Mouse (Mus musculus): ENCODE measurements around the gene Lap3. TPM values are rescaled to one million over a fixed set of nuclear protein-coding genes. Genes with fewer than 3 reads are reported as not detected.

Lap3 gene
- 86.7 and 88.1 TPM in 2 replicates for polyA plus RNA-seq (2016; fragmentation: Nextera tagmentation; extraction: Ambion mirVana)

DNA sequence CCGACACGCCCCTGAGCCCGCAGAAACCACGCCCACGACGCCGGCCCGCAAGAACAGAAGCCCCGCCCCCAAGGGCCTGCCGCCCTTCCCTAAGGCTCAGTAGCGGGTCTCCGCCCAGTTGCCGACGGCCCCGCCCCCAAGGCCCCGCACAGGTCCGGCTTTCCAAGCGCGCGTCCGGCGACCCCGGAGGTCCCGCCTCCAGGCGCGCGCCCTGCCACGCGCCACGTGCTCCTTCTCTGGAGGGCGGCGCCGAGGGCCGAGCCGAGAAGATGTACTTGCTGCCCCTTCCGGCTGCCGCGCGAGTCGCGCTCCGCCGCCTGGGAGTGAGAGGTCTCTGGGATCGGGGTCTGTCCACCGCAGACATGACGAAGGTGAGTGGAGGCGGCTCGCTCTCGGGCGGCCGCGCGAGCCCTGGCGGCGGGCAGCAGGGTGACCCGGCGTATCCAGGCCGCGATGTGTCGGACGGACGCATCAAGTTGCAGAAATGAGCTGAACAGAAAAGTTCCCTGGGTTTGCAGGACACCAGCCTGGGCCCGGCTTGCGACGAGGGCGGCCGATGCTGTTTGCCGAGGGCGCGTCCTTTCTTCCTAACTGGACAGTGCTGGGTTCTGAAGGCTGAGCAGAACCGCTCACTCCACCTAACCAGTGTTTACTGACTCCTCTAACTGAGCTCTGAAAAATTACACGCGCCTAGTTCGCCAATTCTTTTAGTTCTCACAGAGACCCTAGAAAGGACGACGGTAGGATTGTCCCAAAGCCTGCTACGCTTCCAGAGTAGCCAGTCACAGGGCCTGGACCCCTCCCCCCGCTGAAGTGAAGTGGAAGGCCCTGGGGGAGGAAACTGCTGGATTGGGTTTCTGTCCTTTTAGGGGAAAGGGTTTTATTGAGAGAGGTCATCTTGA, at the start of gene Lap3:
Gene Lap3, plus strand, starts transcription at position 184 of the 902 bp plus-strand sequence.
- peak within 1 kb of the TSS; percentile 78 for H3K4me2 ChIP-seq
- H3K36me3 ChIP-seq: peaks cover 27% of the 10 kb centered on the region
- peak within 1 kb of the TSS; percentile 74 for H3K27ac ChIP-seq
- WGBS: under 1% methylated on average over 78 of the region's 78 CpGs
- H3K4me1 ChIP-seq (replicated peaks): peaks cover 11% of the 10 kb centered on the region
- H3K9me3 ChIP-seq: no peaks in the 10 kb centered on the region
- no peaks in the 10 kb centered on the region for H3K27me3 ChIP-seq
- ATAC-seq (ENCODE audit: insufficient number of reproducible peaks, insufficient read depth, low FRiP score, low TSS enrichment, low read depth): peak; percentile 94
- H3K9ac ChIP-seq (replicated peaks): peak within 1 kb of the TSS; percentile 77
- peak within 1 kb of the TSS; percentile 72 for H3K4me3 ChIP-seq (replicated peaks)

- H3K4me2 ChIP-seq: no peak overlapping the region
- 81% methylated on average over 8 of the region's 8 CpGs for WGBS
- no peaks in the 10 kb centered on the region for H3K9me3 ChIP-seq
- 0 out of 2 replicates have a peak, but pooled peaks have one; percentile 31 for ATAC-seq (ENCODE audit: insufficient number of reproducible peaks, insufficient read depth, low FRiP score, low TSS enrichment, low read depth)
- H3K27me3 ChIP-seq: peaks cover 6% of the 10 kb centered on the region; the same call in 1 of the 2 replicates
- H3K4me3 ChIP-seq (replicated peaks): no peak overlapping the region
- H3K9ac ChIP-seq (replicated peaks): no peak overlapping the region
- no peak overlapping the region for H3K27ac ChIP-seq
- peaks cover 37% of the 10 kb centered on the region for H3K36me3 ChIP-seq
- H3K4me1 ChIP-seq (replicated peaks): peaks cover 8% of the 10 kb centered on the region
Observed at GRCm38 (mm10) chr5:45444130-45444832, 48.9 kb upstream of the Lap3 start.

DNA sequence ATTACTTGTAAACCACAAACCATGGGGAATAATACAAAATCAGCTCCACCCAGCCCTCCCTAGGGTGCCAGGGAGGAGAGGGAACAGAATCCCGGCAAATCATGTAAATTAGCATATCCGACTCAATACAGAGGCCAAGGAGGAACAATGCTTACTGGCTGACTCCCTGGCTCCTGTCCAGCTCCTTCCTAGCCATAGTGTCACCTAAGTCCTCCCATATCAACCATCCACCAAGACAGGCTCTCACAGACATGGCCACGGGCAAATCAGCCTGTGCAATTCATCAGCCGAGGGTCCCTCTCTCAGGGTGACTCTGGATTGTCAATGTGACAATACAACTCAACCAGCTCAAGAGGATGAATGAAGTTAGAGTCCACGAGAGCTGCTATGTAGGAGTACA, 44.5 kb upstream of the Lap3 start:
- Histone ChIP-seq H3K27ac (no peak overlapping the region), H3K9me3 (no peaks in the 10 kb centered on the region), H3K4me2 (peak overlapping the region; percentile 95), H3K36me3 (0 out of 2 replicates have a peak, but pooled peaks cover 14% of the 10 kb centered on the region), H3K4me1 (replicated peaks) (peaks cover 10% of the 10 kb centered on the region), H3K9ac (replicated peaks) (no peak overlapping the region), H3K27me3 (peaks cover 6% of the 10 kb centered on the region; the same call in 1 of the 2 replicates), H3K4me3 (replicated peaks) (peak overlapping the region; percentile 67; the same call in 1 of the 2 replicates)
- ATAC-seq (ENCODE audit: insufficient number of reproducible peaks, insufficient read depth, low FRiP score, low TSS enrichment, low read depth): no peak
- 63% methylated on average over 5 of the region's 5 CpGs for WGBS

GRCm38 (mm10) chr5:45449206-45449605, 44.0 kb upstream of the Lap3 start:
- Histone ChIP-seq H3K4me2 (peak overlapping the region; percentile 95), H3K36me3 (0 out of 2 replicates have a peak, but pooled peaks cover 12% of the 10 kb centered on the region), H3K9me3 (no peaks in the 10 kb centered on the region), H3K4me1 (replicated peaks) (peaks cover 10% of the 10 kb centered on the region), H3K4me3 (replicated peaks) (peak overlapping the region; percentile 67), H3K27ac (no peak overlapping the region), H3K9ac (replicated peaks) (peak overlapping the region; percentile 79; the same call in 1 of the 2 replicates), H3K27me3 (peaks cover 6% of the 10 kb centered on the region; the same call in 1 of the 2 replicates)
- 2% methylated on average over 8 of the region's 8 CpGs for WGBS
- ATAC-seq (ENCODE audit: insufficient number of reproducible peaks, insufficient read depth, low FRiP score, low TSS enrichment, low read depth): no peak

- peak; percentile 99 for ATAC-seq (ENCODE audit: insufficient number of reproducible peaks, insufficient read depth, low FRiP score, low TSS enrichment, low read depth)
- peak within 1 kb of the TSS; percentile 79 for H3K9ac ChIP-seq (replicated peaks)
- H3K4me2 ChIP-seq: peak within 1 kb of the TSS; percentile 95
- peak within 1 kb of the TSS; percentile 69 for H3K27ac ChIP-seq
- peaks cover 10% of the 10 kb centered on the region for H3K4me1 ChIP-seq (replicated peaks)
- peaks cover 6% of the 10 kb centered on the region; the same call in 1 of the 2 replicates for H3K27me3 ChIP-seq
- peak within 1 kb of the TSS; percentile 67 for H3K4me3 ChIP-seq (replicated peaks)
- no peaks in the 10 kb centered on the region for H3K9me3 ChIP-seq
- under 1% methylated on average over 70 of the region's 70 CpGs for WGBS
- 0 out of 2 replicates have a peak, but pooled peaks cover 5% of the 10 kb centered on the region for H3K36me3 ChIP-seq
Observed at GRCm38 (mm10) chr5:45449831-45450716, 43.1 kb upstream of the Lap3 start, which contains the start of gene Qdpr. TSS of gene Qdpr (minus strand) at chr5:45450236.

DNA sequence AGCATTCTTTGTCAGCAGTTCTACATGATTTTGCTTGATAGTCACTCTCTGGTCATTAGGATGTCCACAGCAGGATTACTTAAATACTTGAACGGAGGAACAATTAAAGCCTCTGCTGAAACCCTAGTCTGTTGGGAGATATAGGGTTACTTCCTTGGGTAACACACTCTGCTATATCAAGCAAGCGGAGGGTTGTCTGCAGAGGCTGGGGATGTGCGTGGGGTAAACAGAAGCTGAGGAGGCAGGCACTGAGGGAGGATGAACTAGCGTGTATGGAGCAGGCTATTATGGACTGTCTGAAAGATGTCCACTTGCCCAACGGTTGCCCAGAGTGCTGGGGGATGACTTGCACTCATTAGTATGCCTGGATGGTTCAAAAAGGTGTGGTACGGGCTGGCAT, 39.7 kb upstream of the Lap3 start, which contains the start of gene Clrn2:
Gene Clrn2, plus strand, starts transcription at position 301 of the 400 bp plus-strand sequence.
- Histone ChIP-seq H3K36me3 (no peaks in the 10 kb centered on the region), H3K9ac (replicated peaks) (no peak within 1 kb of the TSS), H3K4me2 (no peak within 1 kb of the TSS), H3K4me1 (replicated peaks) (peaks cover 10% of the 10 kb centered on the region), H3K27me3 (peaks cover 5% of the 10 kb centered on the region; the same call in 1 of the 2 replicates), H3K9me3 (no peaks in the 10 kb centered on the region), H3K4me3 (replicated peaks) (no peak within 1 kb of the TSS), H3K27ac (no peak within 1 kb of the TSS)
- no peak for ATAC-seq (ENCODE audit: insufficient number of reproducible peaks, insufficient read depth, low FRiP score, low TSS enrichment, low read depth)
- 67% methylated on average over 6 of the region's 6 CpGs for WGBS

GRCm38 (mm10) chr5:45454456-45454855, 38.7 kb upstream of the Lap3 start:
- H3K4me3 ChIP-seq (replicated peaks): no peak overlapping the region
- no peak overlapping the region for H3K4me2 ChIP-seq
- 44% methylated on average over 9 of the region's 9 CpGs for WGBS
- no peaks in the 10 kb centered on the region for H3K36me3 ChIP-seq
- no peak for ATAC-seq (ENCODE audit: insufficient number of reproducible peaks, insufficient read depth, low FRiP score, low TSS enrichment, low read depth)
- H3K4me1 ChIP-seq (replicated peaks): no peaks in the 10 kb centered on the region
- no peaks in the 10 kb centered on the region for H3K9me3 ChIP-seq
- no peak overlapping the region for H3K27ac ChIP-seq
- H3K27me3 ChIP-seq: no peaks in the 10 kb centered on the region
- H3K9ac ChIP-seq (replicated peaks): no peak overlapping the region

GRCm38 (mm10) chr5:45472880-45473450, 20.2 kb upstream of the Lap3 start:
- 32% methylated on average over 7 of the region's 7 CpGs for WGBS
- Histone ChIP-seq H3K36me3 (no peaks in the 10 kb centered on the region), H3K9me3 (no peaks in the 10 kb centered on the region), H3K9ac (replicated peaks) (no peak overlapping the region), H3K27ac (no peak overlapping the region), H3K4me3 (replicated peaks) (no peak overlapping the region), H3K4me2 (no peak overlapping the region), H3K27me3 (0 out of 2 replicates have a peak, but pooled peaks cover 6% of the 10 kb centered on the region), H3K4me1 (replicated peaks) (0 out of 2 replicates have a peak, but pooled peaks cover 7% of the 10 kb centered on the region)
- no peak for ATAC-seq (ENCODE audit: insufficient number of reproducible peaks, insufficient read depth, low FRiP score, low TSS enrichment, low read depth)

- Histone ChIP-seq H3K9ac (replicated peaks) (no peak overlapping the region), H3K9me3 (no peaks in the 10 kb centered on the region), H3K4me1 (replicated peaks) (0 out of 2 replicates have a peak, but pooled peaks cover 7% of the 10 kb centered on the region), H3K27me3 (0 out of 2 replicates have a peak, but pooled peaks cover 6% of the 10 kb centered on the region), H3K27ac (no peak overlapping the region), H3K36me3 (no peaks in the 10 kb centered on the region), H3K4me2 (no peak overlapping the region), H3K4me3 (replicated peaks) (no peak overlapping the region)
- ATAC-seq (ENCODE audit: insufficient number of reproducible peaks, insufficient read depth, low FRiP score, low TSS enrichment, low read depth): no peak
- whole genome bisulfite sequencing: 96% methylated on average over 1 of the region's 1 CpGs
Observed at GRCm38 (mm10) chr5:45473521-45473920, 19.7 kb upstream of the Lap3 start.

DNA sequence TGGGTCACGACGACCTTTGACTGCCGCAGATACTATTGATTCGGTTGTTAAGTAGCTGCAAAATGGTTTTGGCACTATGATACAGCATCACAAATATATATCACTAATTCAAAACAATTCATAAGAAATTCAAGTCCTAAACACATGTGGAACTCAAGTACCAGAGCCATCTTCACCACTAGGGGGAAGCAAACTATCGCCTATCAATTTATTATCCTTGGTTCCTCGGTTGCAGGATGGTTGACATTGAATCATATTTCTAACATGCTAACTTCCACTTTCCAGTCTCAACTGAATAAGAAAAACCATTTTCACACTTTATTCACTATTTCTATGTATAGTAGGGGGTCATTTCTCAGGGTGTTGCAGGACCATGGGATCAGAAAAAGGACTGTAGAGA, 19.0 kb upstream of the Lap3 start:
- Histone ChIP-seq H3K36me3 (no peaks in the 10 kb centered on the region), H3K4me1 (replicated peaks) (0 out of 2 replicates have a peak, but pooled peaks cover 7% of the 10 kb centered on the region), H3K4me2 (no peak overlapping the region), H3K9ac (replicated peaks) (no peak overlapping the region), H3K27ac (no peak overlapping the region), H3K9me3 (no peaks in the 10 kb centered on the region), H3K4me3 (replicated peaks) (no peak overlapping the region), H3K27me3 (0 out of 2 replicates have a peak, but pooled peaks cover 6% of the 10 kb centered on the region)
- ATAC-seq (ENCODE audit: insufficient number of reproducible peaks, insufficient read depth, low FRiP score, low TSS enrichment, low read depth): no peak
- WGBS: 30% methylated on average over 6 of the region's 6 CpGs

Measured in limb, embryonic 12.5 days (tissue).